Mouse (Mus musculus): Measurements from ENCODE around the gene Osbpl10. TPM values are rescaled to one million over a fixed set of nuclear protein-coding genes. Genes with fewer than 3 reads are reported as not detected.

The Osbpl10 gene
- polyA plus RNA-seq, 1 experiment from 2014 or later, result 0.07 TPM

GRCm38 (mm10) chr9:114988610-114989327 lies 10.4 kb downstream of the Osbpl10 start:
- Histone ChIP-seq H3K9me3 (ENCODE audit: low read length) (peaks cover 3% of the 10 kb centered on the region; the same call in 1 of the 2 replicates), H3K36me3 (replicated peaks; ENCODE audit: insufficient read depth, low read length) (no peaks in the 10 kb centered on the region), H3K27me3 (ENCODE audit: insufficient read depth, low read length) (no peaks in the 10 kb centered on the region), H3K4me2 (ENCODE audit: low read depth, low read length) (no peak overlapping the region), H3K4me1 (ENCODE audit: insufficient read depth) (no peaks in the 10 kb centered on the region), H3K4me3 (ENCODE audit: low read depth, low read length) (no peak overlapping the region), H3K9ac (replicated peaks) (no peak overlapping the region), H3K27ac (ENCODE audit: low read depth) (no peak overlapping the region)
- ATAC-seq (no peak), DNase-seq (no peak)
- 80% methylated on average over 6 of the region's 6 CpGs for WGBS (ENCODE audit: insufficient replicate concordance)
- TF ChIP-seq CTCF (IDR thresholded peaks at IDR 0.05; ENCODE audit: low read depth) (no peak), EP300 (IDR thresholded peaks at IDR 0.05; ENCODE audit: low read depth) (no peak)

DNA sequence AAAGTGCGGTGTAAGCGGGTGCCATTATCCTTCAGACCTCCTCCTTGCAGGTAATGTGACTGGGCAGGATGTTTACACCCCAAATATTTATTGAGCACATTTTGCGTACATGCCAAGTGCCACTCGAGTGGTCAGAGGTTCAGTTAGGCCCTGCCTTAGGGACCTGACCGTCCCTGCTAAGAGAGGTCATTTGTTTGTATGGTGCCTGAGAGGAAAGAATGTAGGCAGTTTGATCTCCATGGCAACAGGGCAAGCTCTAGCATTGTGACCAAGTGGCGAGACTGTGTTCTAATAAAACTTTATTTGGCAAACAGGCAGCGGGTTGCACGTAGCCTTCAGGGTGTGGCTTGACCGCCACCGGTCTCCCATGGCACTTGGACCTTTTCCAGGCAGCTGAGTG lies 12.1 kb downstream of the Osbpl10 start:
- H3K9ac ChIP-seq (replicated peaks), result no peak overlapping the region
- 70% methylated on average over 10 of the region's 10 CpGs for WGBS (ENCODE audit: insufficient replicate concordance)
- no peaks in the 10 kb centered on the region for H3K27me3 ChIP-seq (ENCODE audit: insufficient read depth, low read length)
- TF ChIP-seq CTCF (IDR thresholded peaks at IDR 0.05; ENCODE audit: low read depth), result no peak
- TF ChIP-seq EP300 (IDR thresholded peaks at IDR 0.05; ENCODE audit: low read depth), result no peak
- no peaks in the 10 kb centered on the region for H3K4me1 ChIP-seq (ENCODE audit: insufficient read depth)
- no peak overlapping the region for H3K4me3 ChIP-seq (ENCODE audit: low read depth, low read length)
- H3K9me3 ChIP-seq (ENCODE audit: low read length), result peaks cover 3% of the 10 kb centered on the region; the same call in 1 of the 2 replicates
- DNase-seq, result no peak
- no peak overlapping the region for H3K27ac ChIP-seq (ENCODE audit: low read depth)
- no peaks in the 10 kb centered on the region for H3K36me3 ChIP-seq (replicated peaks; ENCODE audit: insufficient read depth, low read length)
- H3K4me2 ChIP-seq (ENCODE audit: low read depth, low read length), result no peak overlapping the region
- ATAC-seq, result no peak

GRCm38 (mm10) chr9:114992528-114992927 lies 14.2 kb downstream of the Osbpl10 start:
- no peak for TF ChIP-seq CTCF (IDR thresholded peaks at IDR 0.05; ENCODE audit: low read depth)
- no peak for TF ChIP-seq EP300 (IDR thresholded peaks at IDR 0.05; ENCODE audit: low read depth)
- no peaks in the 10 kb centered on the region for H3K4me1 ChIP-seq (ENCODE audit: insufficient read depth)
- no peak overlapping the region for H3K27ac ChIP-seq (ENCODE audit: low read depth)
- DNase-seq, result no peak
- H3K36me3 ChIP-seq (replicated peaks; ENCODE audit: insufficient read depth, low read length), result no peaks in the 10 kb centered on the region
- no peak overlapping the region for H3K4me2 ChIP-seq (ENCODE audit: low read depth, low read length)
- H3K27me3 ChIP-seq (ENCODE audit: insufficient read depth, low read length), result no peaks in the 10 kb centered on the region
- 81% methylated on average over 2 of the region's 2 CpGs for WGBS (ENCODE audit: insufficient replicate concordance)
- ATAC-seq, result no peak
- no peak overlapping the region for H3K4me3 ChIP-seq (ENCODE audit: low read depth, low read length)
- no peak overlapping the region for H3K9ac ChIP-seq (replicated peaks)
- peaks cover 3% of the 10 kb centered on the region; the same call in 1 of the 2 replicates for H3K9me3 ChIP-seq (ENCODE audit: low read length)

- H3K4me3 ChIP-seq (ENCODE audit: low read depth, low read length), result no peak overlapping the region
- H3K9ac ChIP-seq (replicated peaks), result no peak overlapping the region
- H3K36me3 ChIP-seq (replicated peaks; ENCODE audit: insufficient read depth, low read length), result no peaks in the 10 kb centered on the region
- no peak overlapping the region for H3K4me2 ChIP-seq (ENCODE audit: low read depth, low read length)
- H3K4me1 ChIP-seq (ENCODE audit: insufficient read depth), result no peaks in the 10 kb centered on the region
- 79% methylated on average over 4 of the region's 4 CpGs for WGBS (ENCODE audit: insufficient replicate concordance)
- ATAC-seq, result no peak
- no peaks in the 10 kb centered on the region for H3K27me3 ChIP-seq (ENCODE audit: insufficient read depth, low read length)
- TF ChIP-seq CTCF (IDR thresholded peaks at IDR 0.05; ENCODE audit: low read depth), result no peak
- no peak for TF ChIP-seq EP300 (IDR thresholded peaks at IDR 0.05; ENCODE audit: low read depth)
- DNase-seq, result no peak
- H3K27ac ChIP-seq (ENCODE audit: low read depth), result no peak overlapping the region
- H3K9me3 ChIP-seq (ENCODE audit: low read length), result peaks cover 3% of the 10 kb centered on the region; the same call in 1 of the 2 replicates
Observed at GRCm38 (mm10) chr9:114995250-114995649, 16.9 kb downstream of the Osbpl10 start.

- Histone ChIP-seq H3K27ac (ENCODE audit: low read depth) (no peak overlapping the region), H3K36me3 (replicated peaks; ENCODE audit: insufficient read depth, low read length) (no peaks in the 10 kb centered on the region), H3K4me3 (ENCODE audit: low read depth, low read length) (no peak overlapping the region), H3K9ac (replicated peaks) (no peak overlapping the region), H3K4me1 (ENCODE audit: insufficient read depth) (no peaks in the 10 kb centered on the region), H3K9me3 (ENCODE audit: low read length) (peaks cover 5% of the 10 kb centered on the region; the same call in 1 of the 2 replicates), H3K27me3 (ENCODE audit: insufficient read depth, low read length) (no peaks in the 10 kb centered on the region), H3K4me2 (ENCODE audit: low read depth, low read length) (no peak overlapping the region)
- ATAC-seq (no peak), DNase-seq (no peak)
- WGBS (ENCODE audit: insufficient replicate concordance), result 75% methylated on average over 4 of the region's 4 CpGs
- TF ChIP-seq CTCF (IDR thresholded peaks at IDR 0.05; ENCODE audit: low read depth) (no peak), EP300 (IDR thresholded peaks at IDR 0.05; ENCODE audit: low read depth) (no peak)
Observed at GRCm38 (mm10) chr9:114995716-114996115, 17.3 kb downstream of the Osbpl10 start.

DNA sequence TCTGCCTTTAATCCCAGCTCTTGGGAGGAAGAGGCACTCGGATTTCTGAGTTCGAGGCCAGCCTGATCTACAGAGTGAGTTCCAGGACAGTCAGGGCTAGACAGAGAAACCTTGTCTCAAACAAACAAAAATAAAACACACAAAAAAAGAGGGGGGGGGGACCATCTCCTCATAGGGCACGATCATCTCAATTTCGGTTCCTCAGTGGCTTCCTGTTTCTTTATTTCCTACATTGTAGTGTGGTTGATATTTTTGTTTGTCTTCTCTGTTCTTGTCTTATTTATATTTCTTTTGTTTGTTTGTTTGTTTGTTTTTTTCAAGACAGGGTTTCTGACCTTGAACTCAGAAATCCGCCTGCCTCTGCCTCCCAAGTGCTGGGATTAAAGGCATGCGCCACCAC lies 18.1 kb downstream of the Osbpl10 start:
- WGBS (ENCODE audit: insufficient replicate concordance), result 79% methylated on average over 6 of the region's 6 CpGs
- H3K36me3 ChIP-seq (replicated peaks; ENCODE audit: insufficient read depth, low read length), result no peaks in the 10 kb centered on the region
- no peaks in the 10 kb centered on the region for H3K27me3 ChIP-seq (ENCODE audit: insufficient read depth, low read length)

More for the DNA sequence above, 18.1 kb downstream of the Osbpl10 start:
- H3K4me2 ChIP-seq (ENCODE audit: low read depth, low read length), result no peak overlapping the region
- H3K4me1 ChIP-seq (ENCODE audit: insufficient read depth), result no peaks in the 10 kb centered on the region
- H3K27ac ChIP-seq (ENCODE audit: low read depth), result no peak overlapping the region
- H3K9ac ChIP-seq (replicated peaks), result no peak overlapping the region
- no peak for TF ChIP-seq EP300 (IDR thresholded peaks at IDR 0.05; ENCODE audit: low read depth)
- H3K4me3 ChIP-seq (ENCODE audit: low read depth, low read length), result no peak overlapping the region
- ATAC-seq (no peak), DNase-seq (no peak)
- H3K9me3 ChIP-seq (ENCODE audit: low read length), result peaks cover 5% of the 10 kb centered on the region; the same call in 1 of the 2 replicates

All from liver, postnatal 0 days (tissue).